Mouse (Mus musculus): ENCODE measurements around the gene Ndufb4.
"Not testable (repeated sequence)": the region's sequence is repeated elsewhere in the genome, so short reads cannot be mapped to it uniquely, and the experiment has no call there.

- TF ChIP-seq POLR2A (IDR thresholded peaks at IDR 0.05; ENCODE audit: insufficient read depth, low read depth, low read length); CTCF (IDR thresholded peaks at IDR 0.05): not testable (repeated sequence)
Observed at GRCm38 (mm10) chr16:37700071-37700470, 45.8 kb upstream of the Ndufb4 start.

Data from heart, adult 2 months (tissue).